Mouse (Mus musculus) retina, postnatal 1 day (tissue): ENCODE data around the gene Ilf3.
A peak's percentile ranks its signal among the peaks of the same experiment; 100 is the strongest.
"Not testable (repeated sequence)": the region's sequence is repeated elsewhere in the genome, so short reads cannot be mapped to it uniquely, and the experiment has no call there.

Experiments used
- DNase-seq: peaks from one replicate; pipeline ENCODE4 v3.0.0-alpha.2; 2012

Ilf3 gene

DNA sequence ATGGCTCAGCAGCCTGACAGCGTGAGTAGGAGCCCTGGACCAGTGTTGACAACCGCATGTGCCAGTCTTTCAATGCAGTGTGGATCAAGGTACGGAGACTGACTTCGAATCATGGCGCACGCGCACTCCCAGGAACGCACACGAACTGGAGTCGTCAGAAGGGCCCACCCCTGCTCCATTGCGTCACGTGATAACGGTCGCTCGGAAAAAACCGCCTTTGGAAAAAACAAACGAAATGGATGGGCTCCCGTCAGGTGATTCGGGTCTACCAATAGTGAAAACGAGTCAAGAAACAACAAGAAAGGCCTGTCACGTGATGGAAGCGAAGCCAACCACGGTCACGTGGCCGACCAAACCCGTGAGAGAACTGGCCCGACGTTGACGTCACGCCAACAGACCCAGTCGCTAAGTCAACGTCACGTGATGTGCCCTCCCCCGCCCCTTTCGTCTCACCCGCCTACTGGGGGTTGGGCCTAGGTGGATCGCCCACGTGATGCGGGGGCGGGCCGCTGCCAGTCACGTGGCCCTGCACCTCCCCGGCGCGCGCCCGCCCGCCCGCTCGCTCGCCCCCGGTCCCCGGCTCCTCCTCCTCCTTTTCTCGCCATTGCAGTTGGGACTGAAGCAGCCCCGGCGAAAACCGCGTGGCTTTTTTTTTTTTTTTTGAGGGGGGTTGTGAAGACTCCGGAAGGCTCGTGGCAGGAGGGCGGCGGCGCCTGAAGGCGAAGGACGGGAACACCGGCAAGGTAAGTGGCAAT lies at the start of gene Ilf3:
TSS of gene Ilf3 (plus strand) at position 515 of the 755 bp plus-strand sequence.
- peak; percentile 100 for DNase-seq

DNA sequence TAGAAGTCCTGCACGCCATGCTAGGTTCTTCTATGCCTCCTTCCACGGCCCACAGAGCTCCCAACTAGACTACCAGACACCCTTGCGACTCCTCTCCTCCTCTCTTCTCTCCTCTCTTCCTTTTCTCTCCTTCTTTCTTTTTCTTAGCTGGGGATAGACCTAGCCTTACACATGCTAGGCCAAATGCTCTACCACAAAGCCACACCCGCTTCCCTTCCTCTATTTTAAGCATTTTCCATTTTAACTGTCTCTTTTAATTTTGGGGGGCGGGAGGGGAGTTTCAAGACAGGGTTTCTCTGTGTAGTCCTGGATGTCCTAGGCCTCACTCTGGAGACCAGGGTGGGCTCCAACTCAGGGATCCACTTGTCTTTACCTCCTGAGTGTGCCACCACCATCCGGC lies 48.9 kb upstream of the Ilf3 start:
- DNase-seq, result no peak

DNA sequence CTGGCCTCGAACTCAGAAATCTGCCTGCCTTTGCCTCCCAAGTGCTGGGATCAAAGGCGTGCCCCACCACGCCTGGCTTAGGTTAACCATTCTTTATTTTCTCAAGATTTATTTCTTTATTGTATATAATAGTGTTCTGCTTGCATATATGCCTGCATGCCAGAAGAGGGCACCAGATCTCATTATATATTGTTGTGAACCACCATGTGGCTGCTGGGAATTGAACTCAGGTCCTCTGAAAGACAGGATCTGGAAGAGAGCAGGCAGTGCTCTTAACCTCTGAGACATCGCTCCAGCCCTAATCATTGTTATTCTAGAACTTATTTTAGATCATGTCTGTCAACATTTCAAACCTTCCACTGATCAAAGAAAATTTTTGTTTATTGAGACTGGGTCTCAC lies 48.2 kb upstream of the Ilf3 start:
- DNase-seq, result no peak

DNA sequence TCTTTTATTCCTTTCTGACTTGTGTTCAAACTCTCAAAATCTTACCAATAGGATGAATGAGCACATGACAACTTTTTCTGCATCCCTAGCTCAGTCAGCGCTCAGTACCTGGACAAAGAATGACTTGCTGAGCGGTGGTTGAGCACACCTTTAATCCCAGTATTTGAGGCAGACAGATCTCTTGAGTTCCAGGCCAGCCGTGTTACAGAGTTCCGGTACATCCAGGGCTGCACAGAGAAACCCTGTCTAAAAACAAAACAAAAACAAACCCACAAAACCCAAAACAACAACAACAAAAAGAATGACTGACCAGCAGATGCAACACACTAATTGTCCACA lies 47.4 kb upstream of the Ilf3 start:
- no peak for DNase-seq

DNA sequence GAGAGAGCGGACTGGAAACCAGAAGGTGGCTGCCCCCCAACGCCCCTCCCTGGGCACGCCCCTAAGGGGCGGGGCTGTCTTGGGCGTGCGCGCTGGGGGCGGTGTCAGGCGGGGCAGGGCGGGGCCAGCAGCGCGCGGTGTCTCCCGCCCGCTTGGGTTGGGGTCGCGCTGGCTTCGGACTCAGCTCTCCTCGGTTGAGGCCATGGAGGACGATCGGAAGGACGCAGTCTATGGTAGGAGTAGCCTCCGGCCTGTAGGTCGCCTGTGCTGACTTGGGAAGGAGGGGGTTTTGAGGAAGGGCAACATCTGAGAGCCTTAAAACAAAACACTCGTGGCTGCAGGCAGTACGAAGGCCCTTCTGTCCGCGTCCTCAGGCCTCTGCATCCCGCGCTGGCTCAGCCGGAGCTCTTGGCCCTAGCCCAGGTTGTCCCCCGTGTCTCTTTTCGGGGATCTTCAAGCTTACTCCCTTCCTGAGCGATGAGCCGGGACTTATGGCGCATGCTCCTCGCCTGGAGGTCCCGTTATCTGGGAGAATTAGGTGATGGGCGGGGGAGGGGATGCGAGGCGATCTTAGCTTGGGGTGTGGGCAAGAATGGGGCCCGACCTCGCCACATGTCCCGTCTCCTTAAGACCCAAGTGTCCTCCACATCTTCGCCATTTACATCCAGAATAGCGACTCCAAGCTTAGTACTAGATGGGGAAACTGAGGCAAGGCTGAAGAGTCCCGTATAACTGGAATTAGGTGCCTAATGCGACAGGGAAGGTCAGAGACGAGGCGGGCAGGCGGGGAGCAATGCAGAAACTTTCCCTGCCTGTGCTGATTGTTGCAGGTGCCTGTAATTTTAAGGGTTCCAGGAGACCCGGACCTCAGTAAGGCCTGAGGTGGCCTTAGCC lies 46.8 kb upstream of the Ilf3 start, which contains the start of gene Slc44a2:
TSS of gene Slc44a2 (plus strand) at position 80 of the 894 bp plus-strand sequence.
- DNase-seq, result peak; percentile 93

DNA sequence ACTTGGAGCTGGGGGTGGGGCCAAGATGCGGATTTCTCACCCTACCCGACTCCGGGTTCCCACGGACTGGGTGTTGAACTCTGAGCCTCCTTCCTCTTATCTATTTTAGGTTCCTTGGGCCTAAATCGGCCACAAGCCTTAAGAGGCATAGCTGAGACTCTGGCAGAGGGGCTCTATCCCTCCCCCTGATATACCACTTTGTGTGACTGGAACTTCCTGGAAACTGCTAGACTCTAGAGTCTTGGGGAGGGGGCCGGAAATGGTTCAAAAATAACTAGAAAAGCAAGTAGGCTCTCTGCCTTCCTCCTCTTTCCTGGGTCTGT lies 46.2 kb upstream of the Ilf3 start:
- DNase-seq, result no peak

DNA sequence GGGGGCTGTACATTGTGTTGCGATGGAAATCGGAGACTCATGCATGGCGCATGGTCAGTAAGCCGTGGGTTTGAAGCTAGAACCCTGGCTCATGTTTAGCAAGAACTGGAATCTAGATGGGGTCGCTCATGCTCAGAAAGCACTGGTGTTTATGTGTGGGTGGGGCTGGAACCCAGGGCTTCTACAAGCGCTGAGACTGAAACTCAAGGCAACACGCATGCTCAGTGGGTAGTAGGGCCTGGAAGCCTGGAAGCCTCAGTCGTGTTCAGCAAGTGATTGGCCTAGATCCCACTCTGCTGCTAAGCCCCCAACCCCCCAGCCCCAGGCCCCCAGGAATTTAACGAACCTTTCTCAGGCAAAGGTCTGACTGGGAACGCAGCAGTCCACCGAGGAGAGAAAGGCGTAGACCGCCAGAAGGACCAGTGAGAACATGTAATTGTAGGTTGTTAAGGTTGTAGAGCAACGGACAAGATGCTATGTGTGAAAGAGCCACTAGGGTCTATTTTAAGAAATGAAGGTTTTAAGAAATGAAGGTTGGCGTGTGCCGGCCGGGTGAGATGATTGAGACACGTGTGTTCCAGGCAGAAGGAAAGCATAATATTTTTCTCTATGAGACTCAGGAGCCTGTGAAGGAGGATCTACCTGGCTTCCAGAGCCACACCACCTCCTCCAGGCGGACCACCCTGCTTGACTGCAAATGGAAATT lies 45.3 kb upstream of the Ilf3 start:
- no peak for DNase-seq

DNA sequence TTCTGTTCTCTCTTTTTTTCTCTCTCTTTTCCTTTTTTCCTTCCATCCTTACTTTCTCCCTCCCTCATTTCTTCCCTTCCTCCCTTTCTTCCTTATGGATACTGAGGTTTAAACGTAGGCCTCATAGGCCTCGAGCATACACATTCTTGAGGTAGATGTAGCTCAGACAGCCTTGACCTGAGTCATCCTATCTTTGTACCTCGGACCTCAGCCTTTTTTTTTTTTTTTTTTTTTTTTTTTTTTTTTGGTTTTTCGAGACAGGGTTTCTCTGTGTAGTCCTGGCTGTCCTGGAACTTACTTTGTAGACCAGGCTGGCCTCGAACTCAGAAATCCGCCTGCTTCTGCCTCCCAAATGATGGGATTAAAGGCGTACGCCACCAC lies 44.8 kb upstream of the Ilf3 start:
- DNase-seq, result not testable (repeated sequence)

DNA sequence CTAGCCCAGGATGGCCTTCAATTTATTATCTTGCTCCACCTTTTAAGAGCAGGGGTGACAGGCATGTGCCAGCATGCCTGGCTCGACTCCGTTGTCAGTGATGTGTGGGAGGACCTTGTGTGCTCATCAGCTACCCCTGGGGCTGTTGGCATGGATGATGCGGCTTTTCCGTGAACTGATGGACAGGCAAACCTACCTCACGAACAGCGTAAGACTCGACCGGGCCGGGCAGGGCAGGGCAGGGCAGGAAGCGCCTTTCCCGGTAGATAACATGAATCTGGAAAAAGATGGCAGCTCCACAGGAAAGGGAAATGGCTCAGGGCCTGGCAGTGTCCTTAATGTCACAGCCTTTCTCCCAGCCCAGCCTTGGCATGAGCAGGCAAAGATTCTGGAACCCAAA lies 43.4 kb upstream of the Ilf3 start:
- no peak for DNase-seq

DNA sequence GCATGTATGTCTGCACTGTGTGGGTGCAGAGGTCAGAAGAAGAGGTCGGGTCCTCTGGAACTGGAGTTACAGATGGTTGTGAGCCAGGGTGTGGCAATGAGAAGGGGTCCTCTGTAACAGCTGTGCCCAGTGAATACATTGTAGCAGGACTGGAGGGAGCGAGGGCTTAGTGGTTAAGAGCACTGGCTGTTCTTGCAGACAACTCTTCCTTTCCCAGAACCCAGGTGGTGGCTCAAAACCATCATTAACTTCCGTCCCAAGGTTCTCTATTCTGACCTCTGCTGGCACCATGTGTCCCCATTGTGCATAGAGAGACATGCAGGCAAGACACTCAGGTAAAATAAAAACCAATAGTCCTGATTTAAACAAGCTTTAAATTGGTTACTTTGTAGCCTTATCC lies 40.1 kb upstream of the Ilf3 start:
- DNase-seq, result no peak

DNA sequence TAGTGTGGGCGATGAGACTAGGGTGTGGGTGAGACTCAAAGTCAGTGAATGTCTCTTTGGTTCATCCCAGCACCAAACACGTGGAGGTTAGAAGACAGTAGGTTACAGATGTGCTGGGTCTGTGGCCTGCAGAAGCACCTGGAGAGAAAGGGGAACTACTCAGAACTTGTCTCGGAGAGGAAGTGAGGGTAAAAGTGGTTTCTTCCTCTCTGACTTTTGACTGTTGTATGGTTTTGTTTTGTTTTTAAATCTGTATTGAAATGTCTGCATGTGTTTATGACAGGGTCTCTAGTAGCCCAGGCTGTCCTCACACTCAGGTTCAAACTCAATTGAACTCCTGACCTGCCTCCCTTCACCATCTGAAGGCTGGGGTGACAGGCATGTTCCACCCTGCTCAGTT lies 39.6 kb upstream of the Ilf3 start:
- no peak for DNase-seq

DNA sequence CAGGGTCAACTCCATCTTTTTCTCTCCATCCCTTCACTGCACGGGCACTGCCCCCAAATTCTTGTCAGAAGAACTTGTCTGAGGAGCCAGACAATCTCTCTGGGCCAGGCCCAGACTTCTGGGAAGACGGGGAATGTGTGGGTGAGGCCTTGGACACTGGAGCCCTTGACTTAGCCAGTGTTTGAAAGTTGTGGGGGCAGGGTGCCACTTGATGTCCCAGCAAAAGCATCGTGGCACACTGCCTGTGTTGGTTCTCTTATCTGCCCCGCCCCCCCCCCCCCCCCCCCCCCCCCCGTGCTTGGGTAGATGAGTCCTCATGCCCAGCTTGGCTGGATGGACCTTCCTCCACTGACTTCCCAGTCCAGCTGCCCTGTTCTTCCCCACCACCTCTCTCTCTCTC lies 38.6 kb upstream of the Ilf3 start:
- DNase-seq, result no peak

DNA sequence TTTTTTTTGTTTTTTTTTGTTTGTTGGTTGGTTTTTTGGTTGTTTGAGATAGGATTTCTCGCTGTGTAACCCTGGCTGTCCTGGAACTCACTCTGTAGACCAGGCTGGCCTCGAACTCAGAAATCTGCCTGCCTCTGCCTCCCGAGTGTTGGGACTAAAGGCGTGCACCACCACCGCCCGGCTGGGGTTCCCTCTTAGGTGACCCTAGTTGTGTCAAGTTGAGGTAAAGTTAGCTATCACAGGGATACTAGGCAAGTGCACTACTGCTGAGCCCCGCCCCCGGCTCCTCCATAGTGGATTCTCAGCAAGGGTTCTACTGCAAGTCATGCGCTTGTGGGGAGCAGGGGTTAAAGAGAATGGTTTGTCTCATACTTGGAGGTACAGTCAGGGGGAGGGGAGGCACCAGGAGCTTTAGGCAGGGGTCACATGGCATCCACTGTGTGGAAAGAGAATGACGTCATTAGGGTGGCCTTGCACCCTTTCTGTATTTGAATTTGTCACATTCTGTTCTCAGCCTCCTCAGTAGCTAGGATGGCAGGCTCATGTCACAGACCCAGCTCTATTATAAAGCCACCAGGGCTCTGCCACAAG lies 37.9 kb upstream of the Ilf3 start:
- no peak for DNase-seq

DNA sequence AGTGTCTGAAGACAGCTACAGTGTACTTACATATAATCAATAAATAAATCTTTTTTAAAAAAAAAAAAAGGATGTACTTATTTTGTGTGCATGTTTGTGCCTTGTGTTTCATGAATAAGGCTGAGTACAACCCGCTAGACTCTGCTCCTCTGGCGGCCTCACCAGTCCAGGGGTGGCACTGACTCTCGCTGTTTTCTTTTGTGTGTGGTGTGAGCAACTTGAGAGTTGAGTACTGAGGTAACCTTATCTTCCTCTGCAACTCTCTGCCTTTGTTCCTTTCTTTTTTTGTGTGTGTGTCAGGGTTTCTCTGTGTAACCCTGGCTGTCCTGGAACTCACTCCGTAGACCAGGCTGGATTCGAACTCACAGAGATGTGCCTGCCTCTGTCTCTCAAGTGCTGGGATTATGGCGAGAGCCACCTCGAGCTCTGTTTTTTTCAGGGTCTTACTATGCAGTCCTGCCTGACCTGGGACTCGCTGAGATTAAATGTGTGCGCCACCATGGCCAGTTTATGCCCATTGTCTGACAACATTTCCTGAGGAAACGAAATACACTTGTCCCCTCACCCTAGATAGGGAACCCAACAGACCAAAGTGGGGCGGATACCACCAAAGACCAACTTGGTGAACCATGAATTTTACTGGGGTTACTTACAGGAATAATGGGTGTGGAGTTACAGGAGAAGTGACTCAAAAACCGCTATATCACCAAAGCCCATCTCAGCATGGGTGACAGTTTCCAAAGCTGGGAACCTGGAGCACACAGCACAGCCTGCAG lies 36.1 kb upstream of the Ilf3 start:
- no peak for DNase-seq

DNA sequence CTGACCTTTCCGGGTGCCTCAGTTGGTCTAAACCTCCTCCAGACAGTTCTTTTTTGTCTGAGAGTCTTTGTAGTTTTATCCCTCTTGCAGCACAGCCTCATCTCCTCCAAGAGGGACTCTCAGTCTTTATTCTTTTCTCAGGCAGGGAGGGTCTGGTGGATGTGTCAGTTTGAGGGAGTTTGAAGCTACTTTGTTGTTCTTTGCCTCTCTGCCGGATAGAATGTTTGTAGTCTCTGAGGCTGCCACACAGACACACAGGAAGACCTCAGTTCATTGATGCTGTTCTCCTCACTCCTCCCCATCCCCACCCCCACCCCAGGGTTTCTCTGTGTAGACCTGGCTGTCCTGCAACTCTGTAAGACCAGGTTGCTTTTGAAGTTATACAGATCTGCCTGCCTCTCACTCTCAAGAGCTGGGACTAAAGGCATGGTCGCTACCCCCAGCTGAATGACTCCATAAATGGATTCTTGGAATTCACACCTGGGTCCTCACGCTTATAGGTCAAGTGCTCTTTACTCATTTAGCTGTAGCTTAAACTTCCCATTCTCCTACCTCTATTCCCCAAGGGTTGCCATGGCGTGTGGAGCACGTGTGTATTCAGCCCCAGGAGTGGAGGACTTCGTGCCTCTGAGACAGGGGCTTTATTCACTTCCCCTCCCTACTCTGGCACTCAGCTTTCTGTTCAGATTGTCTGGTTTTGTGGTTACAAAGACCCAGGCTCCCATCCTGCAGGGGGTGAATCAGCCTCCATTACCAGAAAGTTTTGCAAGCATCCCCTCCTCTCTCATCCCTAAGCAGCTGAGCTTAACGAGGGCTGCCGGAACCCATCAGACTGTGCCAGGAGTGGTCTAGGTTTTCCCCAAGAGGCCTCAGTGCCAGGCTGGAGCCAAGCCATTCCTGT lies 35.3 kb upstream of the Ilf3 start:
- no peak for DNase-seq

DNA sequence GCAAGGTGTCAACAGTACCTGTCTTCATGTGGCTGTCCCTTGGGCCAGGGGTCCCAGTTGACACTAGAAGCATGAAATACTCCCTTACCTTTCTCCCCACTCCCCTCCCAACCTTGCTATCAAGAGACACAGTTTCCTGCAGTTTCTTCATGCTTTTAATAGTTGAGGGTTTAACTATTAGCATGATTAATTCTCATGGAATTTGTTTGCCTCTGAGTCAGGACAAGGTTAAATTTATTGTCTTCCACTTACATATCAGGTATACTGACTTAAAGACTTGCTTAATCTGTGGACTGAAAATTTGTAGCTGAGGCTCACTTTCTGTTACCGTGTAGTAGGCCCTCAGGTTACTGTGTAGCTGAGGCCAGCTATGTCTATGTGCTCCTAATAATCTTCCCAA lies 34.1 kb upstream of the Ilf3 start:
- no peak for DNase-seq

DNA sequence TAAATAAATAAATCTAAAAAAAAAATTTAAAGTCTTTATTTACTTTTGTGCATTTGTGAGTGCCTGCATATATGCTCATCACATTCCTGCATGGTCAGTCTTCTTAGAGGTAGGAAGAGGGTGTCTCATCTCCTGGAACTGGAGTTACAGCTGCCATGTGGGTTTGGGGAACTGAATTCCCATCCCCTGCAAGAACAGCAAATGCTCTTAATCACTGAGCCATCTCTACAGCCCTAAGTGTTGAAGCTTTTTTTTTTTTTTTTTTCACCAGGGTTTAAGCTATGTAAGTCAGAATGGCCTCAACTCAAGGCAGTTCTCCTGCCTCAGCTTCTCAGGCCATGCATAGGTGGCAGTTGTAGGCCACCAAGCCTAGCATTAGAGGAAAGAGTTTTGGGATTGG lies 32.9 kb upstream of the Ilf3 start:
- DNase-seq, result no peak

DNA sequence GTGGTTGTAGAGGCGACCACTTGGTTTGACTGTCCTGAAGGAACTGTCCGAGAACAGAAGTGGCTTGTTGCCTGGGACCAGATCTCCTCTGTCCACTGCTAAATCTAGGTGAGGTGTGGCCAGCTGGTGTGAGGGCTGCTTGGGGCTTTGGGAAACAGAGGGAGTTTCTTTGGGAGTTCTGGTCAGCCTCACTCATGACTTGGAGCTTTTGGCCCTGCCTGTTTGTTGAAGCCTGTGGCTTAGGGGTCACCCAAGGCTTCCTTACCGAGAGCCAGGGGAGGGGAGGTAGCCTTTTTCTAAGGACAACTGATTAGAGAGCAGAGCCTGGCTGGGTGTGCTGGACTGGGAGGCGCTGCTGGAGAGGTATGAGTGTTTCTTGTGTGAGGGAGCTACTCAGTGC lies 32.3 kb upstream of the Ilf3 start:
- DNase-seq, result no peak

DNA sequence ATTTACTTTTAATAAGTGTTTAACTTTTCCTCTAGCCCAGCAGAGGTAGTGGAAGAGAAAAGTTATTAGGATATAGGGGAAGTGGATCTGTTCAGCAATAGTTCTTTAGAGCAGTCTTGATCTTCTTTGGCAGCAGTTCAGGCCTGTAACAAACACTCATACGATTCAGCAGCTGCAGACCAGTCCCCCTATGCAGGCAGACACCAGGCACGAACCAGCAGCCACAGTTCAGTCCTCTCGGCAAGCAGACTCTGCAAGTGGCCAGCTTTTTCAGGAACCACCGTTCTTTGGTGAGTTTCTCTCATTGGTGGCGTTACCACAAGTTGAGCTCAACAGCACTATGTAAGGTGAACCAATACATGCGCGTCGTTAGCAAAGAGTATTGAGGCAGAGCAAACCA lies 31.2 kb upstream of the Ilf3 start:
- no peak for DNase-seq

DNA sequence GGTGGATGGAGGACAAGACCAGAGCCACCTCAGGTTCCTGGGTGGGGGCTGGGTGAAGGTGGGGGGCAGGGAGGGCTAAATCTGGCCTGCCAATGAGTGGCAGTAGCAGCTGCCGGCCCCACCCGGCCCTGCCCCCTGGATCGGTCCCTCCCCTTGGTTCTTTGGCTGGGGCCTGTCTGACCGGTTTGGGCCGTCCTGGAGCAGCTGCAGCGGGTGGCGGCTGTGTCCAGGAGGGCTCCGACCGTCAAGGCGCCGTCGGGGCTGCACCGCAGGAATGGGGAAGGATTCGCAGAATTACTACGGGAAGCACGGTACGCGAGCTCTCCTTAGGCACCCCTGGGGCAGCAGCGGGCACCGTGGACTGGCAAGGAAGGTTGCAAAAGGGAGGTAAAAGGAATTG lies 30.0 kb upstream of the Ilf3 start:
- DNase-seq, result no peak

DNA sequence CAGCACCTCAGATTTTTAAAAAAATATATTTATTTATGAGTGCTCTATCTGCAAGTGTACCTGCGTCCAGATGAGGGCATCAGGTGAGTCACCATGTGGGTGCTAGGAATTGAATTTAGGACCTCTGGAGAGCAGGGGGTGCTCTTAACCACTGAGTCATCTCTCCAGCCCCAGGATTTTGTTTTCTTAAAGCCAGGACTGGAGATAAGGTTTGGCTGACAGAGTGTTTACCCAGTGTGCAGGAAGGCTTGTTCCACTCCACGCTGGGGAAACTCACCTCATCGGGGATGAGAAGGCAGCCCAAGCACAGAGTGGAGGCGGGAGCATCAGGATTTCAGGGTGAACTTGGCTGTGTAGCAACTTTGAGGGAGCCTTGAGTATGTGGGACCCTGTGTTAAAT lies 27.3 kb upstream of the Ilf3 start:
- DNase-seq, result no peak
